Mouse (Mus musculus) thymus, adult 18-20 months (tissue): ENCODE results near the gene Plagl2.

Experiments
- DNase-seq, 2 experiments: peaks; one replicate each; pipeline ENCODE4 v3.0.0; 2022; ENCODE audit warnings: mixed read lengths in 2 of 2

Gene Plagl2

GRCm38 (mm10) chr2:153239021-153239859 is 2.0 kb downstream of the Plagl2 start:
- DNase-seq = no peak

GRCm38 (mm10) chr2:153238406-153238805 is 2.8 kb downstream of the Plagl2 start:
- no peak for DNase-seq

GRCm38 (mm10) chr2:153237891-153238290 is 3.3 kb downstream of the Plagl2 start:
- DNase-seq = no peak

- DNase-seq = no peak
Observed at GRCm38 (mm10) chr2:153237193-153237592, 4.0 kb downstream of the Plagl2 start.

- DNase-seq = no peak
Observed at GRCm38 (mm10) chr2:153228523-153228922, 12.7 kb downstream of the Plagl2 start.

GRCm38 (mm10) chr2:153227959-153228358 is 13.3 kb downstream of the Plagl2 start:
- DNase-seq = no peak

- DNase-seq = no peak
Observed at GRCm38 (mm10) chr2:153225595-153225953, 15.7 kb downstream of the Plagl2 start.

GRCm38 (mm10) chr2:153224946-153225594 is 16.2 kb downstream of the Plagl2 start, which contains the start of gene Tspyl3:
TSS of gene Tspyl3 (minus strand) at chr2:153225441.
- DNase-seq = peak; percentile 66 to 70

- no peak for DNase-seq
Observed at GRCm38 (mm10) chr2:153222566-153222965, 18.7 kb downstream of the Plagl2 start.

- DNase-seq = no peak
Observed at GRCm38 (mm10) chr2:153222130-153222529, 19.1 kb downstream of the Plagl2 start.

GRCm38 (mm10) chr2:153221620-153222019 is 19.6 kb downstream of the Plagl2 start:
- no peak for DNase-seq

GRCm38 (mm10) chr2:153218516-153218915 is 22.7 kb downstream of the Plagl2 start:
- DNase-seq = no peak

- no peak for DNase-seq
Observed at GRCm38 (mm10) chr2:153217826-153218340, 23.3 kb downstream of the Plagl2 start.

GRCm38 (mm10) chr2:153215421-153215820 is 25.8 kb downstream of the Plagl2 start:
- DNase-seq = no peak

GRCm38 (mm10) chr2:153214771-153215259 is 26.4 kb downstream of the Plagl2 start:
- peak in 1 of 2 experiments; percentile 23 for DNase-seq

- DNase-seq = no peak
Observed at GRCm38 (mm10) chr2:153213351-153213750, 27.9 kb downstream of the Plagl2 start.

GRCm38 (mm10) chr2:153211451-153211850 is 29.8 kb downstream of the Plagl2 start:
- no peak for DNase-seq

GRCm38 (mm10) chr2:153209286-153209685 is 31.9 kb downstream of the Plagl2 start:
- DNase-seq = no peak

GRCm38 (mm10) chr2:153208149-153208548 is 33.1 kb downstream of the Plagl2 start:
- DNase-seq = no peak

- DNase-seq = no peak
Observed at GRCm38 (mm10) chr2:153202766-153203165, 38.5 kb downstream of the Plagl2 start.

GRCm38 (mm10) chr2:153199114-153199513 is 42.1 kb downstream of the Plagl2 start:
- no peak for DNase-seq

- no peak for DNase-seq
Observed at GRCm38 (mm10) chr2:153198485-153198884, 42.7 kb downstream of the Plagl2 start.

GRCm38 (mm10) chr2:153194255-153194654 is 47.0 kb downstream of the Plagl2 start:
- DNase-seq = no peak

- DNase-seq = no peak
Observed at GRCm38 (mm10) chr2:153191242-153191641, 50.0 kb downstream of the Plagl2 start.
